Mouse (Mus musculus): Measurements from ENCODE around the gene AL732309.1.

Gene AL732309.1

GRCm38 (mm10) chr2:25261870-25262269 lies 15.2 kb upstream of the AL732309.1 start:
- no peak for TF ChIP-seq GATA4 (IDR thresholded peaks at IDR 0.05; ENCODE audit: insufficient replicate concordance, low read length)

GRCm38 (mm10) chr2:25258887-25259286 lies 12.2 kb upstream of the AL732309.1 start:
- TF ChIP-seq GATA4 (IDR thresholded peaks at IDR 0.05; ENCODE audit: insufficient replicate concordance, low read length): no peak

- no peak; the same call in 1 of the 2 replicates for TF ChIP-seq GATA4 (IDR thresholded peaks at IDR 0.05; ENCODE audit: insufficient replicate concordance, low read length)
Measured at GRCm38 (mm10) chr2:25255284-25255779, 8.7 kb upstream of the AL732309.1 start, which contains the start of gene Tmem203. Gene Tmem203 (plus strand): TSS chr2:25255439.

GRCm38 (mm10) chr2:25252331-25252730 lies 5.7 kb upstream of the AL732309.1 start:
- TF ChIP-seq GATA4 (IDR thresholded peaks at IDR 0.05; ENCODE audit: insufficient replicate concordance, low read length): no peak

- no peak for TF ChIP-seq GATA4 (IDR thresholded peaks at IDR 0.05; ENCODE audit: insufficient replicate concordance, low read length)
Measured at GRCm38 (mm10) chr2:25244144-25244543, 2.5 kb downstream of the AL732309.1 start.

- TF ChIP-seq GATA4 (IDR thresholded peaks at IDR 0.05; ENCODE audit: insufficient replicate concordance, low read length): no peak
Measured at GRCm38 (mm10) chr2:25243342-25243741, 3.3 kb downstream of the AL732309.1 start.

- no peak for TF ChIP-seq GATA4 (IDR thresholded peaks at IDR 0.05; ENCODE audit: insufficient replicate concordance, low read length)
Measured at GRCm38 (mm10) chr2:25242101-25242506, 4.6 kb downstream of the AL732309.1 start, which contains the start of the genes Rnf208 and Cysrt1. Gene Rnf208 (plus strand): TSS chr2:25242255. Gene Cysrt1 (minus strand): TSS chr2:25242452.

GRCm38 (mm10) chr2:25241438-25241775 lies 5.3 kb downstream of the AL732309.1 start:
- TF ChIP-seq GATA4 (IDR thresholded peaks at IDR 0.05; ENCODE audit: insufficient replicate concordance, low read length): no peak

- no peak for TF ChIP-seq GATA4 (IDR thresholded peaks at IDR 0.05; ENCODE audit: insufficient replicate concordance, low read length)
Measured at GRCm38 (mm10) chr2:25240723-25241437, 5.8 kb downstream of the AL732309.1 start.

GRCm38 (mm10) chr2:25240310-25240709 lies 6.4 kb downstream of the AL732309.1 start:
- no peak for TF ChIP-seq GATA4 (IDR thresholded peaks at IDR 0.05; ENCODE audit: insufficient replicate concordance, low read length)

- TF ChIP-seq GATA4 (IDR thresholded peaks at IDR 0.05; ENCODE audit: insufficient replicate concordance, low read length): no peak
Measured at GRCm38 (mm10) chr2:25239766-25240165, 6.9 kb downstream of the AL732309.1 start.

- TF ChIP-seq GATA4 (IDR thresholded peaks at IDR 0.05; ENCODE audit: insufficient replicate concordance, low read length): no peak
Measured at GRCm38 (mm10) chr2:25238106-25238505, 8.6 kb downstream of the AL732309.1 start.

- no peak for TF ChIP-seq GATA4 (IDR thresholded peaks at IDR 0.05; ENCODE audit: insufficient replicate concordance, low read length)
Measured at GRCm38 (mm10) chr2:25237522-25237921, 9.1 kb downstream of the AL732309.1 start.

- no peak for TF ChIP-seq GATA4 (IDR thresholded peaks at IDR 0.05; ENCODE audit: insufficient replicate concordance, low read length)
Measured at GRCm38 (mm10) chr2:25236614-25237013, 10.0 kb downstream of the AL732309.1 start, which contains the start of gene Rnf224. Gene Rnf224 (minus strand): TSS chr2:25236787.

- TF ChIP-seq GATA4 (IDR thresholded peaks at IDR 0.05; ENCODE audit: insufficient replicate concordance, low read length): no peak
Measured at GRCm38 (mm10) chr2:25234551-25235220, 12.0 kb downstream of the AL732309.1 start.

GRCm38 (mm10) chr2:25234050-25234449 lies 12.6 kb downstream of the AL732309.1 start, which contains the start of gene Slc34a3:
Gene Slc34a3 (minus strand): TSS chr2:25234364.
- TF ChIP-seq GATA4 (IDR thresholded peaks at IDR 0.05; ENCODE audit: insufficient replicate concordance, low read length): no peak

Data from liver, adult (tissue).